Mouse (Mus musculus): Measurements from ENCODE around the gene Aldh3b2. TPM values are rescaled to one million over a fixed set of nuclear protein-coding genes. Genes with fewer than 3 reads are reported as not detected.

Aldh3b2 gene
- polyA plus RNA-seq, 1 experiment from 2014 or later: 2.0 TPM

DNA sequence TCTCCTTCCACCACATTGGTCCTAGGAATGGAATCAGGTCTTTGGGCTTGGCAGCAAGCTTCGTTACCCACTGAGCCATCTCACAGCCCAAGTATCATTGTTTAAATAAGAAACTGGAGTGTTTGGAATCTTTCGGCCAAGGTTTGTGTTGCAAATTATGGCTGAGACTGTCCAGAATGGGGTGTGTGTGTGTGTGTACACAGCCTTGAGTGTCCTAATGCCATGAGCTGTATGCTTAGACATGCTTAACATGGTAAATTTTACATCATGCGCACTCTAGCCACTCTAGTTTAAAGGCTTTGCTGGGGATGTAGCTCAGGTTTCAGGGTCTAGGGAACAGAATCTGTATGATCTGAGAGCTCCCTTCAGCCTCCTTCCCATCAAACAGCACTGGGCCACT lies 23.4 kb downstream of the Aldh3b2 start:
- H3K27me3 ChIP-seq (ENCODE audit: insufficient read depth, poor library complexity, severe bottlenecking): peaks cover 10% of the 10 kb centered on the region; the same call in 1 of the 2 replicates
- WGBS: 90% methylated on average over 3 of the region's 3 CpGs
- H3K4me3 ChIP-seq: no peak overlapping the region
- no peaks in the 10 kb centered on the region for H3K9me3 ChIP-seq
- DNase-seq (ENCODE audit: low spot score): no peak
- peaks cover 45% of the 10 kb centered on the region for H3K4me1 ChIP-seq (replicated peaks)
- H3K27ac ChIP-seq: 0 out of 2 replicates have a peak overlapping the region, but pooled peaks have one; percentile 12
- H3K36me3 ChIP-seq: no peaks in the 10 kb centered on the region

DNA sequence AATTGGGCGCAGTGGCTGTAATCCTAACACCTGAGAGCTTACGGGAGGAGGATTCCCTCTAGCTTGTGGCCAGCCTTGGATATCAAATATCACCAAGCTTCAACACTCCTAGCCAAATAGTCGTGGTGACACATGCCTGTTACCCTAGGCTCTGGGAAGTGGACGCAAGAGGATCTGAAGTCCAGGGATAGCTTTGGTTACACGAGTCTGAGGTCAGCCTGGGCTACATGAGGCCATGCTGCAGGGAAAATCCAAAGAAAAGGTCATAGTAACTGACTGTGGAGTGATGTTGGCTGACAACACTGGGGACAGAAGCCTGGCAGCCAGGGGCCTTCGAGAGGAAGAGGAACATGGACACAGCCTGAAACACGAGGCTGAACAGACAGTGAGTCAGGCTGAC lies 24.0 kb downstream of the Aldh3b2 start:
- Histone ChIP-seq H3K4me3 (no peak overlapping the region), H3K27me3 (ENCODE audit: insufficient read depth, poor library complexity, severe bottlenecking) (peaks cover 10% of the 10 kb centered on the region; the same call in 1 of the 2 replicates), H3K4me1 (replicated peaks) (peaks cover 45% of the 10 kb centered on the region), H3K36me3 (no peaks in the 10 kb centered on the region), H3K27ac (0 out of 2 replicates have a peak overlapping the region, but pooled peaks have one; percentile 12), H3K9me3 (no peaks in the 10 kb centered on the region)
- 75% methylated on average over 7 of the region's 7 CpGs for WGBS
- no peak for DNase-seq (ENCODE audit: low spot score)

DNA sequence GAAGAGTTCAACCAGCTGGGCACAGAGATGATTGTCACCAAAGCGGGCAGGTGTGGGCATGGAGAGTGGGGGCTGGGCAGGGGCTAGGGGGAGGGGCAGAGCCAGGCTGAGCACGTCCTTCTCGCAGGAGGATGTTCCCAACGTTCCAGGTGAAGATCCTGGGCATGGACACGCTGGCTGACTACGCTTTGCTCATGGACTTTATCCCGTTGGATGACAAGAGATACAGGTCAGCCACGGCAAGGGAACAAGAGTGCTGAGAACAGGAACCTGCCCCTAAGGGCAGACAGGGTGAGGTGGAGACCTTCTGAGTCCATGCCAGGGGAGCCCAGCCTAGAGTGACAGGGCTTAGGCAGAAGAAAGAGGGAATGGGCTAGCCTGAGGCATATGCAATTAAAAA lies 24.6 kb downstream of the Aldh3b2 start:
- Histone ChIP-seq H3K4me1 (replicated peaks) (peaks cover 49% of the 10 kb centered on the region), H3K4me3 (no peak overlapping the region), H3K27me3 (ENCODE audit: insufficient read depth, poor library complexity, severe bottlenecking) (peaks cover 10% of the 10 kb centered on the region; the same call in 1 of the 2 replicates), H3K27ac (no peak overlapping the region), H3K9me3 (no peaks in the 10 kb centered on the region), H3K36me3 (no peaks in the 10 kb centered on the region)
- 82% methylated on average over 8 of the region's 8 CpGs for WGBS
- DNase-seq (ENCODE audit: low spot score): no peak

DNA sequence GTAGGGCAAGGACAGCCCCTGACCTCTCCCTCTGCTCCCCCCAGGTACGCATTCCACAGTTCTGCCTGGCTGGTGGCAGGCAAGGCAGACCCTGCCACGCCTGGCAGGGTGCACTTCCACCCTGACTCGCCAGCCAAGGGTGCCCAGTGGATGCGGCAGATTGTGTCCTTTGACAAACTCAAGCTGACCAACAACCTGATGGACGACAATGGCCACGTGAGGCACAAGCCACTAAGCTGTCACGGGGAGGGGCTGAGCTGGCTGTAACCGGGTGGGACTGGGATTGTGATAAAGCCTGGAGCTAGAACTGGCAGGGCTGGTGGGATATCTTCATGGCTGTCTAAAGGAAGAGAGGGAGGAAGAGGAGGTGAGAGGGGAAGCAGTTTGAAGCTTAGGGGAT lies 25.1 kb downstream of the Aldh3b2 start:
- DNase-seq (ENCODE audit: low spot score): no peak
- WGBS: 67% methylated on average over 8 of the region's 8 CpGs
- no peaks in the 10 kb centered on the region for H3K9me3 ChIP-seq
- H3K27ac ChIP-seq: no peak overlapping the region
- H3K4me3 ChIP-seq: no peak overlapping the region; the same call in 1 of the 2 replicates
- peaks cover 10% of the 10 kb centered on the region; the same call in 1 of the 2 replicates for H3K27me3 ChIP-seq (ENCODE audit: insufficient read depth, poor library complexity, severe bottlenecking)
- H3K4me1 ChIP-seq (replicated peaks): peaks cover 47% of the 10 kb centered on the region
- no peaks in the 10 kb centered on the region for H3K36me3 ChIP-seq

DNA sequence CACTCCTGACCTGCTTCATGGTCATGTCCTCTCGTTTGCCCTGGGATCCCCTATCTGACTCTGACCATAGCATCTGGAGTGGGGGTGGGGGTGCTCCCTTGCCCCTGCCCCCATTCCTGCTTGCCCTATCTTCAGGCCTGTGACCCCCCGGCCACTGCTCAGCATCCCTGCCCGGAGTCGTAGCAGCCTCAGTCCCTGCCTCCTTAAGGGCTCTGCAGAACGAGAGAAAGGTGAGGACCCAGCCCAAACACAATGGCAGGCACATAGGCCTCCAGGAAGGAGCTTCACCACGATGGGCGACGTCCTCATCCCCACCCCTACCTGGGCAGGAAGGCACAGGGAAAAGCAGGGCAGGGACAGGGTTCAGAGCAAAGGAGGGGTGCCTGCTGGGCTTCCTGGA lies 26.2 kb downstream of the Aldh3b2 start:
- no peak overlapping the region for H3K27ac ChIP-seq
- no peaks in the 10 kb centered on the region for H3K36me3 ChIP-seq
- H3K27me3 ChIP-seq (ENCODE audit: insufficient read depth, poor library complexity, severe bottlenecking): peaks cover 6% of the 10 kb centered on the region; the same call in 1 of the 2 replicates
- 77% methylated on average over 8 of the region's 8 CpGs for WGBS
- H3K4me3 ChIP-seq: no peak overlapping the region
- H3K4me1 ChIP-seq (replicated peaks): peaks cover 39% of the 10 kb centered on the region
- H3K9me3 ChIP-seq: no peaks in the 10 kb centered on the region
- no peak for DNase-seq (ENCODE audit: low spot score)

DNA sequence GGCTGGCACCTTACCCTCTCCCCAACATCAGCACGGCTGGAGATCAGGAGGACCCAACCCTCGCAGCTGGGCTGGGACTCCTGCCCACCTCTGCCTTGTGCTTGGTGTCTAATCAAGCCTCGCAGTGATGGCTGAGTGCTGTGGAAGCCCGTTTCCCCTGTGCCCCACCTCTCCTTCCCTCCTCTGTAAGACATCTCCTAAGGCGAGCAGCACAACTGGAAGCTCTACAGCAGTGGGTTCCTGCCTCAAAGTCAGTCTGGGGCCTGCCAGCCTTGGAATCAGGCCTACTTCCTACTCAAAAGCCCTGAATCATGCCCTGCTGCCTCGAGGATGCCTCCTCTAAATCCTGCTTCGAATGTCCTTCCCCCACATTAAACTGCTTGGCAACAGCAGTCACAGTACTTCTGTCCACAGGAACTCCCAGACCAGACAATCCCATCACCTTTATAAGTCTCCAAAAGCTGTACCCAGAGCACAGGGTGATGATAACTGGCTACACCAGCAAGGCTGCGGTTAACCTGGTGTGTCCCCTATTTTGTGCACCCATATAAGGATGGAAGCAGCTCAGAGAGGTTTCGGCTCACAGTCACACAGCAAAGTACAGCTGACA lies 27.1 kb downstream of the Aldh3b2 start:
- peak overlapping the region; percentile 94; the same call in 1 of the 2 replicates for H3K27ac ChIP-seq
- 88% methylated on average over 9 of the region's 9 CpGs for WGBS
- H3K4me1 ChIP-seq (replicated peaks): peaks cover 39% of the 10 kb centered on the region
- no peak for DNase-seq (ENCODE audit: low spot score)
- peaks cover 6% of the 10 kb centered on the region; the same call in 1 of the 2 replicates for H3K27me3 ChIP-seq (ENCODE audit: insufficient read depth, poor library complexity, severe bottlenecking)
- H3K4me3 ChIP-seq: peak overlapping the region; percentile 74
- no peaks in the 10 kb centered on the region for H3K36me3 ChIP-seq
- H3K9me3 ChIP-seq: no peaks in the 10 kb centered on the region

DNA sequence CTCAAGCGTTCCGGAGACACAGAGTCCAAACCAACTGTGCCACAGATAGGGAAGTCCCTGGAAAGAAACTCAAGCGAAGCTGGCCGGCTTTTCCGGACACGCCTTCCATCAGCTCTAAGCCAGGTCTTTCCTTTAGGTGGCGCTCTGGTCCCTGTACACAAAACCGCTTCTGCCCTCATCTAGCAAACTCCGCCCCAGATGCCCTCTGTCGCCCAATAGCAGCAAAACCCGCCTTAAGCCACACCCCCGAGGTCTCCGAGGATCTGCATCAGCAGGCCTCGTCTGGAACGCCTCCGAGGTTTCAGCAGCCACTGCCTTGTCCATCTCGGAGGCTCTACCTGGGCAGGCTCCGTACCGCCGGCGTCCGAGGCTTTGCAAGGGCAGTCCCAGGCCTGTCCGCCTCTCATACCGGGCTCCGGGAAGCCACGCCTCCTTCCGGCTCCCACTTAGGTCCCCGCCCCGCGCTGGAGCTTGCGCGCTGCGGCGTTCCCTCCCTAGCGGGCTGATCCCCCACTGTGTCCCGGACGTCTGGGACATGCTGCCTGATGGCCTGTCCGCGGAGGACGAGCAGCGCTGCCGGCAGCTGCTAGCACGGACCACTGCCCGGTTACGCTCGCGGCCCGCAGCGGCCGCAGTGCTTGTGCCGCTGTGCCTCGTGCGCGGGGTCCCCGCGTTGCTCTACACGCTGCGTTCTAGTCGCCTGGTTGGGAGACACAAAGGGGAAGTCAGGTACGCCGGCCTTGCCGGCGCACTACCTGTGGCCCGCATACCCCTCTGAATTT lies 28.2 kb downstream of the Aldh3b2 start, which contains the start of the genes Nudt8 and Gm49405:
TSS of gene Nudt8 (plus strand) at position 462 of the 782 bp plus-strand sequence.
TSS of gene Gm49405 (plus strand) at position 508 of the 782 bp plus-strand sequence.
- H3K36me3 ChIP-seq: peaks cover 8% of the 10 kb centered on the region; the same call in 1 of the 2 replicates
- peaks cover 6% of the 10 kb centered on the region; the same call in 1 of the 2 replicates for H3K27me3 ChIP-seq (ENCODE audit: insufficient read depth, poor library complexity, severe bottlenecking)
- H3K4me1 ChIP-seq (replicated peaks): peaks cover 39% of the 10 kb centered on the region
- no peaks in the 10 kb centered on the region for H3K9me3 ChIP-seq
- peak; percentile 97 for DNase-seq (ENCODE audit: low spot score)
- peak within 1 kb of the TSS; percentile 94 for H3K27ac ChIP-seq
- H3K4me3 ChIP-seq: peak within 1 kb of the TSS; percentile 74
- under 1% methylated on average over 64 of the region's 64 CpGs for WGBS

DNA sequence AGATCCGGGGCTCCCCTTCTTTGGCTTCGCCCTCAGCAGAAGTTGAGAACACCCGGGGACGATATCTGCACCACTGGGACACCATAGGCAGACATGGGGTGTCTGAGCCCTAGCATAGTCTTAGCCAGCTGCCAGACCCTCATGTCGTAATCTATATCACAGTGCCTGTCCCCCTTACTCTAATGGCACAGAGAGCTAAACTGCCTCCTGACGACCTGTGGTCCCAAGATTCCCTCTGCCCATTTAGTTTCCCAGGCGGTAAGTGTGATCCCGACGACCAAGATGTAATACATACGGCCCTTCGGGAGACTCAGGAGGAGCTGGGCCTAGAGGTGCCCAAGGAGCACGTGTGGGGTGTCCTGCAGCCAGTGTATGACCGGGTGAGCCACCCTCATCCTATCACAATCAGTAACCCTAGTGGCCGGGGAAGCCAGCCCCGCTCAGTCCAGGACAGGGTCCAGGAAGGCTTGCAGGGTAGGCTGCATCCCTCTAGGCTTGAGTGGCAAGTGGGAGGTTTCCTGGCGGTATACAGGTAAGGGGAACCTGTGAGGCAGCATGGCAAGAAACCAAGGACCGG lies 28.9 kb downstream of the Aldh3b2 start:
- Histone ChIP-seq H3K27ac (peak overlapping the region; percentile 94), H3K4me1 (replicated peaks) (peaks cover 35% of the 10 kb centered on the region), H3K36me3 (peaks cover 14% of the 10 kb centered on the region), H3K9me3 (no peaks in the 10 kb centered on the region), H3K4me3 (peak overlapping the region; percentile 74), H3K27me3 (ENCODE audit: insufficient read depth, poor library complexity, severe bottlenecking) (peaks cover 6% of the 10 kb centered on the region; the same call in 1 of the 2 replicates)
- peak; percentile 27 for DNase-seq (ENCODE audit: low spot score)
- WGBS: 21% methylated on average over 17 of the region's 17 CpGs

DNA sequence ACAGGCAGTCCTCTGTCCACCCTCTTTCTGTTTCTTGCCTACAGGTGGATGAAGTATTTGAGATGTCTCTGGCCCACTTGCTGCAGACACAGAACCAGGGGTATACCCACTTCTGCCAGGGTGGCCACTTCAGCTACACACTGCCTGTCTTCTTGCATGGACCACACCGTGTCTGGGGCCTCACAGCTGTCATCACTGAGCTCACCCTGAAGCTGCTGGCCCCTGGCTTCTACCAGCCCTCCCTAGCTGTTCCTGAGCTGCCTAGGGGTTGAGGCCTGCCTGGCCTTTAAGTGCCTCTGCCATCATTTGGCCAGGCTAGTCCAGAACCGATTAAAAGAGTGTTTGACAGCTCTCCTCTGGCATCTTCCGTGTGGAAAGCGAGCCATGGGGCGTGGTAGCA lies 29.6 kb downstream of the Aldh3b2 start:
- DNase-seq (ENCODE audit: low spot score): no peak
- Histone ChIP-seq H3K9me3 (no peaks in the 10 kb centered on the region), H3K27me3 (ENCODE audit: insufficient read depth, poor library complexity, severe bottlenecking) (peaks cover 6% of the 10 kb centered on the region; the same call in 1 of the 2 replicates), H3K36me3 (peaks cover 21% of the 10 kb centered on the region), H3K4me3 (peak overlapping the region; percentile 74), H3K27ac (peak overlapping the region; percentile 94; the same call in 1 of the 2 replicates), H3K4me1 (replicated peaks) (peaks cover 32% of the 10 kb centered on the region)
- WGBS: 90% methylated on average over 5 of the region's 5 CpGs

DNA sequence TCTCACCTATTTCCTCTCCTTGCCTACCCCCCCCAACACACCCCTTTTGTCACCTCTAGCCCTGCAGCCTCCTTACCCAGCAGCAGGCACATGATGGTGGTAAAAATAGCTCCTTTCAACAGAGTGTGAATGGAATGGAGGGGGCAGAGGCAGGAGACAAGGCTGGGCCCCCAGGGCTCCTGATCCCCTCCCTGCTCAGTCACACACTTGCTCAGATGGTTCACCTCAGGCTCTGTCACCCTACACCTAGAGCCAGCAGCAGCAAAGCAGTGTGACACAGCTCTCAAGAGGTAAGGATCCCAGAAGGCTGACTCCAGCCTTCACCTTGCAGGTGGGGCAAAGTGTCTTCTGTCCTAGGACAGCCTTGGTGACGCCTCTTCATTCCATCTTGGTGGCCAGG lies 31.0 kb downstream of the Aldh3b2 start, which contains the start of gene Doc2g:
TSS of gene Doc2g (plus strand) at position 202 of the 400 bp plus-strand sequence.
- Histone ChIP-seq H3K36me3 (peaks cover 35% of the 10 kb centered on the region), H3K4me3 (no peak within 1 kb of the TSS), H3K27ac (0 out of 2 replicates have a peak within 1 kb of the TSS, but pooled peaks have one; percentile 31), H3K27me3 (ENCODE audit: insufficient read depth, poor library complexity, severe bottlenecking) (peaks cover 6% of the 10 kb centered on the region; the same call in 1 of the 2 replicates), H3K9me3 (no peaks in the 10 kb centered on the region), H3K4me1 (replicated peaks) (peaks cover 29% of the 10 kb centered on the region)
- DNase-seq (ENCODE audit: low spot score): no peak
- WGBS: 75% methylated on average over 1 of the region's 1 CpGs

DNA sequence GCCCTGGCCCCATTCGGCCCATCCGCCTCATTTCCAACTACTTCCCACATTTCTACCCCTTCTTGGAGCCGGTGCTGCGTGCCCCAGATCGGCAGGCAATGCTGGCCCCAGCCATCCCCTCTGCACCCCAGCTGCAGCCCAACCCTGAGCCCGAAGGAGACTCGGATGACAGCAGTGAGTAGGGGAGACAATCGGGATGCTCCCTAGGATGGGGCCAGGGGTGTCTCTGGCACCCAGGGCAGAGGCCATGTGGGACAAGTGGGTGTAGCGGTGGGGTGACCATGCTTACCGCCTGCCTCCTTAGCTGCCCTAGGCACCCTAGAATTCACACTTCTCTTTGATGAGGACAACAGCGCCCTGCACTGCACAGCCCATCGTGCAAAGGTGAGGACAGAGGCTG lies 31.5 kb downstream of the Aldh3b2 start:
- no peak for DNase-seq (ENCODE audit: low spot score)
- Histone ChIP-seq H3K36me3 (peaks cover 40% of the 10 kb centered on the region), H3K27me3 (ENCODE audit: insufficient read depth, poor library complexity, severe bottlenecking) (peaks cover 6% of the 10 kb centered on the region; the same call in 1 of the 2 replicates), H3K4me3 (no peak overlapping the region), H3K4me1 (replicated peaks) (peaks cover 29% of the 10 kb centered on the region), H3K27ac (0 out of 2 replicates have a peak overlapping the region, but pooled peaks have one; percentile 31), H3K9me3 (no peaks in the 10 kb centered on the region)
- 78% methylated on average over 12 of the region's 12 CpGs for WGBS

DNA sequence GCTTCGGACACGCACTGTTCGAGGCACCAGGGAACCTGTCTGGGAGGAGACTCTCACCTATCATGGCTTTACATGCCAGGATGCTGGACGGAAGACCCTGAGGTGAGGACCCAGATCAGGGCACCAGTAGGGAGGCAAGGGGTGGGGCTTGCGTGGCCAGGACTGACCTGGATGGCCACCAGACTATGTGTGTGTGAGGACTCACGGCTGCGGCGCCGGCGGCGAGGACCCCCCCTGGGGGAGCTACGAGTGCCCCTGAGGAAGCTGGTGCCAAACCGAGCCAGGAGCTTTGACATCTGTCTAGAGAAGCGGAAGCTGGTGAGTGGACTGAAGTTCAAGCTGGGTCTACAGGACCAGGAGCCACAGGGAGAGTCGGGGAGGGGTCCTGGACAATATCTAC lies 32.2 kb downstream of the Aldh3b2 start:
- Histone ChIP-seq H3K4me3 (no peak overlapping the region), H3K36me3 (peaks cover 47% of the 10 kb centered on the region), H3K27me3 (ENCODE audit: insufficient read depth, poor library complexity, severe bottlenecking) (0 out of 2 replicates have a peak, but pooled peaks cover 1% of the 10 kb centered on the region), H3K9me3 (no peaks in the 10 kb centered on the region), H3K27ac (no peak overlapping the region), H3K4me1 (replicated peaks) (peaks cover 25% of the 10 kb centered on the region)
- DNase-seq (ENCODE audit: low spot score): no peak
- 86% methylated on average over 15 of the region's 15 CpGs for WGBS

Measured in hindbrain, embryonic 10.5 days (tissue).